Mouse (Mus musculus) skeletal muscle tissue, adult 2 months (tissue): ENCODE data around the gene Brd7.

Experiments used
- DNase-seq: peaks from one replicate; pipeline ENCODE4 v3.0.0-alpha.2; 2012; ENCODE audit warnings: low read depth, low spot score

The Brd7 gene

DNA sequence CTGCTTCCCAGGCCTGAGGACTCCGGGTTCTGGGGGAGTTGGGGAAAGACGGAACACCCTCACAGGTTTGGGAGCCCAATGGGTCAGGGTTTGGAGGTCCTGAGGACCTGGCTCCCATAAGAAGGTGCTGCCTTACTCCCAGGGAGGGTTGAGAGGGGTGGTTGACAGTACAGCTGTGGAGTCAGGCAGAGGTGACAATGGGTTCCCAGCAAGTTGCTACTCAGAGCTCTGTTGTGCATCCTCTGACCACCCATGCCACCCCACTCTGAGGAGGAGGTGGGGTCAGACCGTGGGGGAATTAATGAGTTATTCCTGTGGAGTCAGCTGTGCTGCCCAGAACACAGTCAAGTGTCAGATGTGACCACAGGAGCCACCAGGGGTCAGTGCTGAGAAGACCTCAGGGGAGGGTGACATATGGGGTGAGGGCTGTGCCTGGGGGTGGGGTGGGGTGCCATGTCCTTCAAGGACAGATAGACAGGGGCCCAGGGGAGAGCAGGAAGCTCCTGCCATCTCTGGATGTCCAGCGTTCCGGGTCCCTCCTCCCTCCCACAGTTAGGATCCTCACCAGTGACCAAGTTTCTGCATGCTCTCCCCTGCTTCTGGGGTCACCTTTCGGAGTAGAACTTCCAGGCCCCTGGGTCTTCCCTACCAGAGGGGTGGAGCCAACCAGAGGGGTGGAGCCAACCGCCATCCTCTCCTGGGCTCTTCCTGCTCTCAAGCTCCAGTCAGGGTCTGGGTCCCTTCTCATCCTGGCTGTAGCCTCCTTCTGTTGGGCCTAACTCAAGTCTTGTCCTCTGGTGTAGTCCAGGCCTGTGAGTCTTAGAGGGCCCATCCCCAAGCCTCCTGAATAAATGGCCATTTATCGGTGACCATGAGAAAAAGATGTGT is 76.3 kb downstream of the Brd7 start:
- DNase-seq = no peak

DNA sequence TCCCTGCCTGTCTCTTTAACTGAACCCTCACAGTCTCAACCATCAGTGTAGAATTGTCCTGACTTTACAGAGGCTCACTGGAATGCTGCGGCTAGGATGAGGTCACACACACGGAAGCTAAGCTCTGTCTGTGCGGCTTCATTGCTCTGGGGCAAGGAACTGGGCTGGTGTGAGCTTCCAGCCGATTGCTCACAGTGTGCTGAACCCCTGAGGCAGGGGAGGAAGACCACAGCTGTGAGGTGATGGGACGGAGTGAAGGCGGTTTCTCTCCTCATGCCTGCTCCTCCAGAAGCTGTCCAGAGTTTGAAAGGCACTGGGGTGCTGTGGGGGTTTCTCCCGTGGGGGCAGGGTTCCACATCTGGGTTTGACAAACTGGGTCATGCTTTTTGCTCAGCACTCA is 77.3 kb downstream of the Brd7 start:
- DNase-seq = peak; percentile 57

DNA sequence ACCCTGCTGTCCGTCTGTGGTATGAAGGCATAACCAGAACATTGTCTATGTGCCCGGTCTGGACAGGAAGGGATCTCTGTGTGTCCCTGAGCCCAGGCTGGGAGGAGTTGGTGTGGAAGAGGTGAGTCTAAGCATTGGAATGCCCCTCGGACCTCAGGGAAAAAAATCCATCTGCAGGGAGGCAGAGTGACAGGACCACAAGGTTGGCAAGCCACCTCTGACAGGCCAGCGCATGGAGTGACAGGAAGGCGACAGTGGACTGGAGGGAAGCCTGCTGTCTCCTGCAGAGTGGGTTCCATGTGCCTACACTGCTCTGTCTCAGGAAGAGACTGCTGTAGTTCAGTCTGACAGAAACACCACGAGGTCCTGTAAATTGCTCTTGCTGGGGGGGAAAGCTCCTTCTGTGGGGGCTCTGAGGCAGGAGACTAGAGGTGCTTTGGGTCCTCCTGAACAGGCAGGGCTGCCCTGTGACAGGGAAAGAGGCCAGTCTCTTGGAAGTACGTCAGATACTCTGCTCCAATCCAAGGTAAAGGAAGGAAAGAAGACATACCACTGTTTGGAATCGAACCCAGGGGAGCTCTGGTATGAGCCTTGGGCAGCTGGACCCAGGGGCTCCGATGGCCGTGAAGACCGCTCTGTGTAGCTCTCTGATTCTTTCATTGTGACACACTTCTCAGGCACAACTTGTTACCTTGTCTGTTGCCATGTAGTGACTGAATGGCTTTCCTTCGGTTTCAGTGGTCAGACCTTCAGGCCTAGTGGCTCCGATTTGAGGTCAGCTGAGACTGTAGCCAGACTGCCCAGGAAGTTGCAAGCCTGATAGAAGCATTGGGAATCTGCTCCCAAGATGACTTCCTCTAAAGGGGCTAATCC is 78.5 kb downstream of the Brd7 start:
- no peak for DNase-seq

DNA sequence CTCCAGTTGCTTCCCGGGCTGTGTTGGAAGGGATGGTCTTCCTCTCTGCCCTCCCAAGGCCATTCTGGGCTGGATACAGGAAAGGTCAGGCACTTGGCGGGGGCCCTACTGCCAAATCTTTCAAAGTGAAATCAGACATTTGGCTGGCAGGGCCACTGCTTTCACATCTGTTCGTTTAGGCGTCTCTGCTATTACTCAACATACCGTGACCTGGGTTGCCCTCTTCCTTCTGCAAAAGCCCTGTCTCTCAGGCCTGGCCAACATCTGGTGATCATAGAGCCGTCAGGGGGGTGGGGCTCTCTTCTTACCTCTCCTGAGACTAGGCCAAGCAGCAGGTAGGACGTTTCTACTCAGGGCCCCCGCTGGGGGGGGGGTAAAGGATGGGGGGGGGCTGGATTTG is 79.3 kb downstream of the Brd7 start:
- peak; percentile 94 for DNase-seq
